Mouse (Mus musculus): ENCODE results near the gene Dleu7.

DNA sequence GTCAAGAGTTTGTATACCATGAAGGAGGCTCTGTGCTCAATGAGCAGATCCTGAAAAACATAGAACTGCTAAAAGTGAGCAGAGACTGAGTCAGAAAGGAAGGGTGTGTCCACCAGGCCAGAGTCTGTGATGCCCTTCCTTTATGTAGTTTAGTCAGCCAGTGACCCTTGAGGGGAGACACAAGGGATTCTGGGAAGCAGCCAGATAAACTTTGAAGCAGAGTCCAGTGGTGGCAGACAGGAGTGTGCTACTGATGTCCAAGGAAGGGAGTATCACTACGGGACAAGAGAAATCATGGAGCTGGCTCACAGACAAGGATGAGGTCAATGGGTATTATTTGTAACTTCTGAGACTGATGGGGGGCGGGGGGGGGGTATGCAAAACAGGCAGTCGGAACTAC is 7.2 kb upstream of the Dleu7 start:
- TF ChIP-seq CTCF (IDR thresholded peaks at IDR 0.05) (no peak), POLR2A (IDR thresholded peaks at IDR 0.05; ENCODE audit: insufficient read depth, low read depth, low read length) (no peak), EP300 (IDR thresholded peaks at IDR 0.05; ENCODE audit: insufficient read depth, low read depth, low read length) (no peak)

Measured in heart, adult 2 months (tissue).